9 mouse cellular contexts compared by ENCODE assay signal in genomic region chr5:128515343-128515742, GRCm38 (mm10).
DNase-seq lines count a peak whose midpoint lies in the region; ATAC-seq lines count a peak whose summit lies in the region.
"Had no signal": no experiment of that assay in that cellular context is flagged by ENCODE, and none has a peak within 500 bp of the region (broad histone marks: within the 10 kb centered on the region; RNA-seq: fewer than 3 reads in every experiment).

No protein-coding gene starts in this region.

- no peak for ATAC-seq in midbrain, embryonic 11.5 days (ENCODE audit: low FRiP score)
- no peak for ATAC-seq in midbrain, embryonic 15.5 days (replicated peaks)

- DNase-seq in cerebellum, postnatal 10 days, result peak; percentile 46 to 47
- no peak for DNase-seq in cerebellum, postnatal 4 days (ENCODE audit: low spot score in 2 of 2)
- peak; percentile 90 for DNase-seq in midbrain, embryonic 11.5 days (ENCODE audit: low spot score, missing footprints)
- peak; percentile 42 for DNase-seq in embryo, embryonic 9.5 days (ENCODE audit: extremely low spot score)
- DNase-seq in splenic B cell, adult 2 months (ENCODE audit: low read depth, low spot score), result peak; percentile 8
- DNase-seq in gastrocnemius, adult 8-10 months (ENCODE audit: low spot score in 2 of 2), result no peak
- no peak for DNase-seq in layer of hippocampus, adult 11-12 months (ENCODE audit: low spot score)

- no peaks in the 10 kb centered on the region for H3K36me3 ChIP-seq in midbrain, embryonic 11.5 days (ENCODE audit: control insufficient read depth, insufficient read depth, low read length)
- no peaks in the 10 kb centered on the region for H3K36me3 ChIP-seq in midbrain, embryonic 15.5 days (replicated peaks)
- H3K36me3 ChIP-seq in splenic B cell, adult 2 months (ENCODE audit: control insufficient read depth, insufficient read depth, low read length, poor library complexity, severe bottlenecking), result no peaks in the 10 kb centered on the region
- H3K36me3 ChIP-seq: neural tube, embryonic 13.5 days had no signal

- H3K9ac ChIP-seq in midbrain, embryonic 11.5 days (ENCODE audit: low read length), result no peak overlapping the region
- no peak overlapping the region for H3K9ac ChIP-seq in midbrain, embryonic 15.5 days
- H3K9ac ChIP-seq: neural tube, embryonic 13.5 days had no signal

- H3K27me3 ChIP-seq in midbrain, embryonic 11.5 days (ENCODE audit: control insufficient read depth, insufficient read depth, low read length), result no peaks in the 10 kb centered on the region
- H3K27me3 ChIP-seq in midbrain, embryonic 15.5 days (replicated peaks), result 0 out of 2 replicates have a peak, but pooled peaks cover 4% of the 10 kb centered on the region
- H3K27me3 ChIP-seq in splenic B cell, adult 2 months (ENCODE audit: control insufficient read depth, insufficient read depth, low read length, poor library complexity, severe bottlenecking), result no peaks in the 10 kb centered on the region

- H3K4me3 ChIP-seq in midbrain, embryonic 11.5 days (ENCODE audit: low read depth, low read length), result no peak overlapping the region
- no peak overlapping the region for H3K4me3 ChIP-seq in midbrain, embryonic 15.5 days
- H3K4me3 ChIP-seq: neural tube, embryonic 13.5 days had no signal

- H3K27ac ChIP-seq in midbrain, embryonic 11.5 days (ENCODE audit: low read depth, low read length), result no peak overlapping the region
- H3K27ac ChIP-seq in midbrain, embryonic 15.5 days, result no peak overlapping the region
- H3K27ac ChIP-seq: neural tube, embryonic 13.5 days had no signal

- no peak overlapping the region for H3K4me2 ChIP-seq in midbrain, embryonic 11.5 days
- no peak overlapping the region for H3K4me2 ChIP-seq in midbrain, embryonic 15.5 days
- H3K4me2 ChIP-seq: neural tube, embryonic 13.5 days had no signal

- no peaks in the 10 kb centered on the region for H3K4me1 ChIP-seq in midbrain, embryonic 11.5 days (ENCODE audit: control insufficient read depth, insufficient read depth, low read length)
- H3K4me1 ChIP-seq in midbrain, embryonic 15.5 days, result no peaks in the 10 kb centered on the region; the same call in 1 of the 2 replicates

- WGBS in midbrain, embryonic 11.5 days, result 0% methylated on average over 2 of the region's 2 CpGs
- 0% methylated on average over 2 of the region's 2 CpGs for WGBS in midbrain, embryonic 15.5 days

- no peaks in the 10 kb centered on the region for H3K9me3 ChIP-seq in midbrain, embryonic 11.5 days (ENCODE audit: control insufficient read depth, low read length)
- H3K9me3 ChIP-seq in midbrain, embryonic 15.5 days, result no peaks in the 10 kb centered on the region
- H3K9me3 ChIP-seq: neural tube, embryonic 13.5 days had no signal

Comparison
In these comparisons a context has a peak if more than half of its experiments do, and no peak if none do; other contexts are left out.
1. DNase-seq: peak in cerebellum, postnatal 10 days (2 of 2), midbrain, embryonic 11.5 days (single experiment), embryo, embryonic 9.5 days (single experiment) and splenic B cell, adult 2 months (single experiment); none in cerebellum, postnatal 4 days (0 of 2), gastrocnemius, adult 8-10 months (0 of 2) and layer of hippocampus, adult 11-12 months (single experiment).